Mouse (Mus musculus): ENCODE results near the gene Eif2d. TPM values are rescaled to one million over a fixed set of nuclear protein-coding genes. Genes with fewer than 3 reads are reported as not detected.
A peak's percentile ranks its signal among the peaks of the same experiment; 100 is the strongest.

The Eif2d gene
- total and polyA plus RNA-seq, 3 experiments = 25.8 to 37.1 (median 34.7) TPM

DNA sequence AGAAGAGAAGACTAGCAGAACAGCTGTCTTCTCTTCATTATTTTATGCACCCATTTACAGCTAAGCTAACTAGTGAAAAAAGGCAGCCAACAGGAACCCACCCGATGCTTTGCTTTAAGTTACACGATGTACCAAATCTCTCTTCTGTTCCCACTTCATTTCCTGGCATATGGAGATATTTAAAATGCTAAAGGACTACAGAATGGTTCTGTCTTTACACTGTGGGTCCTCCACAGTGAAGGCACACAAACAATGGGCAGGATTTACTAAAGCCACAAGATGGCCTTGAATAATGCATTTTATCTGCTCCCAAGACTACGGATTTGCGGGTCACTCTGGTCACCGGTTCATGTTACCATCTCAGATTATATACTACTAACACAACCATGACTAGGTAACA is 15.9 kb upstream of the Eif2d start:
- Histone ChIP-seq H3K79me2 (replicated peaks; ENCODE audit: control insufficient read depth, insufficient read depth, low read length) (no peaks in the 10 kb centered on the region), H3K4me3 (peak overlapping the region; percentile 89), H3K27me3 (ENCODE audit: control insufficient read depth, insufficient read depth, low read length) (peaks cover 2% of the 10 kb centered on the region; the same call in 1 of the 2 replicates), H3K36me3 (ENCODE audit: control insufficient read depth, insufficient read depth, low read length) (no peaks in the 10 kb centered on the region), H3K9ac (ENCODE audit: low read depth, low read length) (no peak overlapping the region), H3K27ac (no peak overlapping the region), H3K4me1 (ENCODE audit: control insufficient read depth, insufficient read depth, low read length) (no peaks in the 10 kb centered on the region)
- intact Hi-C loops (cut with DNase I) = no loop called here
- 68% methylated on average over 5 of the region's 5 CpGs for WGBS
- TF ChIP-seq POLR2A (IDR thresholded peaks at IDR 0.05; ENCODE audit: insufficient read depth, low read depth, low read length) (no peak), CTCF (IDR thresholded peaks at IDR 0.05) (no peak), EP300 (IDR thresholded peaks at IDR 0.05; ENCODE audit: insufficient read depth, low read depth, low read length) (no peak)
- no peak for DNase-seq

- no peaks in the 10 kb centered on the region for H3K36me3 ChIP-seq (ENCODE audit: control insufficient read depth, insufficient read depth, low read length)
- H3K9ac ChIP-seq (ENCODE audit: low read depth, low read length) = peak overlapping the region; percentile 43
- no peak overlapping the region; the same call in 1 of the 2 replicates for H3K27ac ChIP-seq
- TF ChIP-seq EP300 (IDR thresholded peaks at IDR 0.05; ENCODE audit: insufficient read depth, low read depth, low read length) = no peak
- TF ChIP-seq CTCF (IDR thresholded peaks at IDR 0.05) = no peak
- peaks cover 2% of the 10 kb centered on the region; the same call in 1 of the 2 replicates for H3K27me3 ChIP-seq (ENCODE audit: control insufficient read depth, insufficient read depth, low read length)
- H3K79me2 ChIP-seq (replicated peaks; ENCODE audit: control insufficient read depth, insufficient read depth, low read length) = no peaks in the 10 kb centered on the region
- intact Hi-C loops (cut with DNase I) = loop anchor here (1.0 to 2.0 kb wide), 3 partner anchors 15 to 153 kb away; partner anchors contain the start of gene Eif2d
- H3K4me1 ChIP-seq (ENCODE audit: control insufficient read depth, insufficient read depth, low read length) = no peaks in the 10 kb centered on the region
- H3K4me3 ChIP-seq = peak overlapping the region; percentile 89
- WGBS = 3% methylated on average over 32 of the region's 36 CpGs
- DNase-seq = peak; percentile 30 to 34
Observed at GRCm38 (mm10) chr1:131137717-131138118, 15.3 kb upstream of the Eif2d start.

- no peaks in the 10 kb centered on the region for H3K4me1 ChIP-seq (ENCODE audit: control insufficient read depth, insufficient read depth, low read length)
- H3K27me3 ChIP-seq (ENCODE audit: control insufficient read depth, insufficient read depth, low read length) = peaks cover 2% of the 10 kb centered on the region; the same call in 1 of the 2 replicates
- no peaks in the 10 kb centered on the region for H3K36me3 ChIP-seq (ENCODE audit: control insufficient read depth, insufficient read depth, low read length)
- H3K79me2 ChIP-seq (replicated peaks; ENCODE audit: control insufficient read depth, insufficient read depth, low read length) = no peaks in the 10 kb centered on the region
- 4% methylated on average over 49 of the region's 49 CpGs for WGBS
- peak within 1 kb of the TSS; percentile 84 for H3K27ac ChIP-seq
- intact Hi-C loops (cut with DNase I) = loop anchor here (1.0 to 2.0 kb wide), 3 partner anchors 14 to 154 kb away; partner anchors contain the start of gene Eif2d
- H3K9ac ChIP-seq (ENCODE audit: low read depth, low read length) = peak within 1 kb of the TSS; percentile 58
- peak within 1 kb of the TSS; percentile 89 for H3K4me3 ChIP-seq
- DNase-seq = peak; percentile 94 to 96
- no peak for TF ChIP-seq EP300 (IDR thresholded peaks at IDR 0.05; ENCODE audit: insufficient read depth, low read depth, low read length)
- TF ChIP-seq POLR2A (IDR thresholded peaks at IDR 0.05; ENCODE audit: insufficient read depth, low read depth, low read length) = peak; percentile 84
- TF ChIP-seq CTCF (IDR thresholded peaks at IDR 0.05) = peak; percentile 65
Observed at GRCm38 (mm10) chr1:131138191-131139016, 14.6 kb upstream of the Eif2d start, which contains the start of gene Dyrk3. Gene Dyrk3, minus strand, starts transcription at chr1:131138340.

DNA sequence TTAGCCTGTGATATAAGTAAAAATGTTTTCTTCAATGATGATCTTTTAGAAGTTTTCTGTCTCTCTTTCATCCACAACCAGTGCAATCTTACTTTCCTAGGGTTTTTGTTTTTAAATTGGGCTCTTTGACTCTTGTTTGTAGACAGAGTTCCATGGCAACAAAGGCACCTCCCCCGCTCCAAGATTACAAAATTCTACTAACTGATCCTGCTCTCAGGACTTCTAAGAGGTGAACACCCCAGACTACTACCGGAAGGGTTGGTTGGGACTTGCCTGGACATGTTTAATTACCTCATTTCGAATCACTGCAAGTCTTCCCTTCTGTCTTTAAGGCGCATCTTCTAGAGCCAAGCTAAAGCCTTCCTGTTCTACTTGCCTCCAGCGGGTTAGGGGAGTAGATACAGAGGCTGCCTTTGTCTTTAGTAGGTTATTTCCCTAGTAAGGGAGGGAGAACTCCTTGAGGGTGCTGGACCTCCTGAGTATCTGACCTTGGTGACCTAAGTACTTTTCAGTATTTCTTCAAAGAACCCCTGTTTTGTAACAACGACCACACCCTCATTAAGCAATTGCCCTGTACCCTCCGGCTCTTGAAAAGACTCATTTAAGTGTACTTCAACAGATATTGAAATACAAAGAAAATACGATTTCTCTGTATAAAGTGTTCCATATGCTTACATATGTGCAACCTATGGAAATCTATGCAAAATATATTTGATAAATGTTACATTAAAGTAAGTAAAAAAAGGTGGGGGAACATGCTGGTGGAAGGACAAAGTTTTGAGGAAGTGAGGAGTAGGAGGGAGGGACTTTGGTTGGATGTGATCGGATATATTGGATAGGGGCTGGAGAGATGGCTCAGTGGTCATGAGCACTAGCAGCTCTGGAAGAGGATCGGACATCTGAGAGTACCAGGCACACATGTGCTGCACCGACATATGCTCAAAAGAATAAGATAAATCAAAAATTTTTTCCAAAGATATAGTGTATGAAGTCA is 13.6 kb upstream of the Eif2d start:
- H3K9ac ChIP-seq (ENCODE audit: low read depth, low read length) = no peak overlapping the region
- intact Hi-C loops (cut with DNase I) = loop anchor here (2.0 kb wide), 1 partner anchor 13 kb away; the partner anchor contains the start of gene Eif2d

DNA sequence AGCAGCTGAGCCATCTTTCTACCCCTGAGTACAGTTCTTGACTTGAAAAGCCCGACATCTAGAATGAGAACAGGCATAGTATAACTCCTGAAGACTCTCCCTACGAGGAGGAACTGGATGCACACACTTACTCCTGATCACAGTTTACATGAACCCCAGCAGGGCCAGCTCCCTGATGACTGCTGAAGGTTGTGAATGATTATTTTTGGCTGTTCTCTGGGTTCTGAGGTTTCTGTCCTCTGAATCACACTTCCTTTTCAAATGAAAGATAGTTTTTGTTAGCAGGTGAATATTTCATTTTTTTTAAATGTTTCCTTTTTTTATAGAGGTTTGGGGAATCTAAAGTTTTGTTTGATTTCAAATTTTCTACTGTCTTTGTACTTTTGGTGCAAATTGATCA is 11.5 kb upstream of the Eif2d start:
- no peak for TF ChIP-seq EP300 (IDR thresholded peaks at IDR 0.05; ENCODE audit: insufficient read depth, low read depth, low read length)
- no peak for TF ChIP-seq POLR2A (IDR thresholded peaks at IDR 0.05; ENCODE audit: insufficient read depth, low read depth, low read length)
- no peak for TF ChIP-seq CTCF (IDR thresholded peaks at IDR 0.05)
- no peaks in the 10 kb centered on the region for H3K4me1 ChIP-seq (ENCODE audit: control insufficient read depth, insufficient read depth, low read length)
- H3K4me3 ChIP-seq = no peak overlapping the region
- no peaks in the 10 kb centered on the region for H3K79me2 ChIP-seq (replicated peaks; ENCODE audit: control insufficient read depth, insufficient read depth, low read length)
- 46% methylated on average over 2 of the region's 2 CpGs for WGBS
- intact Hi-C loops (cut with DNase I) = no loop called here
- no peaks in the 10 kb centered on the region for H3K36me3 ChIP-seq (ENCODE audit: control insufficient read depth, insufficient read depth, low read length)
- no peak for DNase-seq
- H3K27ac ChIP-seq = no peak overlapping the region
- peaks cover 2% of the 10 kb centered on the region; the same call in 1 of the 2 replicates for H3K27me3 ChIP-seq (ENCODE audit: control insufficient read depth, insufficient read depth, low read length)
- no peak overlapping the region for H3K9ac ChIP-seq (ENCODE audit: low read depth, low read length)

More for the DNA sequence above, 13.6 kb upstream of the Eif2d start:
- H3K27me3 ChIP-seq (ENCODE audit: control insufficient read depth, insufficient read depth, low read length) = peaks cover 2% of the 10 kb centered on the region; the same call in 1 of the 2 replicates
- H3K27ac ChIP-seq = peak overlapping the region; percentile 84; the same call in 1 of the 2 replicates
- no peaks in the 10 kb centered on the region for H3K36me3 ChIP-seq (ENCODE audit: control insufficient read depth, insufficient read depth, low read length)
- TF ChIP-seq POLR2A (IDR thresholded peaks at IDR 0.05; ENCODE audit: insufficient read depth, low read depth, low read length) = no peak
- no peak overlapping the region; the same call in 1 of the 2 replicates for H3K4me3 ChIP-seq
- WGBS = 68% methylated on average over 11 of the region's 11 CpGs
- no peak for DNase-seq
- no peaks in the 10 kb centered on the region for H3K4me1 ChIP-seq (ENCODE audit: control insufficient read depth, insufficient read depth, low read length)
- no peaks in the 10 kb centered on the region for H3K79me2 ChIP-seq (replicated peaks; ENCODE audit: control insufficient read depth, insufficient read depth, low read length)

Measured in heart, adult 2 months (tissue).